Mouse (Mus musculus) brain, embryonic 14.5 days (tissue): Measurements from ENCODE around the gene 2010111I01Rik.

Source experiments
- CTCF ChIP-seq: fragments of 200-500 bp; IDR thresholded peaks from 2 replicates; pipeline ENCODE4 v1.5.1; 2012; ENCODE audit warnings: inconsistent platforms, mild to moderate bottlenecking, moderate library complexity, borderline replicate concordance; ENCODE audit not compliant: insufficient read depth, insufficient read length; ENCODE audit errors: extremely low read depth
- POLR2A ChIP-seq: fragments of 200-500 bp; IDR thresholded peaks from 2 replicates; pipeline ENCODE4 v1.6.1; 2012; ENCODE audit warnings: mild to moderate bottlenecking, inconsistent platforms, borderline replicate concordance; ENCODE audit not compliant: poor library complexity, insufficient read depth, insufficient read length, severe bottlenecking; ENCODE audit errors: extremely low read depth

GRCm38 (mm10) chr13:63089513-63089912 lies 124.8 kb downstream of the 2010111I01Rik start:
- TF ChIP-seq POLR2A (no peak), CTCF (no peak)
